In the genomic region with DNA sequence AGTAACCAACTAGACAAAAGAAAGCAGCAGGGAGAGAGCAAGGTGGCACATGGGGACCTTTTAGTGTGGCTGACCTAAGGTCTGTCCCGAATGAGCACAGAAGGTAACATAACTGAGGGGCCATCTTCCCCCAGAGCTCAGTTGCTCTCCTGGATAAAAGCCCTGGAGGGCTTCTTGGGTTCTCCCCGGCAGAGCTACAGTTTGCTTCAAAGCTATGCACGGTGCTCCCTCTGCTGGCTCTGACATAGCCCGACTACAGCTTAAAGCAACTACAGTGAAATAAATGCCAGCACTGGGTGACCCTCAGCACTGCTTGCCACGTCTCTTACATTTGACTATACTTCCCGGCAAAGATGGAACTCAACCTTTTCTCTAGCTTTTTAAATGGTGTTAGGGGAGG, we compare ENCODE assay signal across 9 mouse cellular contexts. TPM values are rescaled to one million over a fixed set of nuclear protein-coding genes. Genes with fewer than 3 reads are reported as not detected.
A peak's percentile ranks its signal among the peaks of the same experiment; 100 is the strongest.
DNase-seq lines count a peak whose midpoint lies in the region; ATAC-seq and TF ChIP-seq lines count a peak whose summit lies in the region.
"Had no signal": no experiment of that assay in that cellular context is flagged by ENCODE, and none has a peak within 500 bp of the region (broad histone marks: within the 10 kb centered on the region; RNA-seq: fewer than 3 reads in every experiment).

No protein-coding gene starts in this region.

- ATAC-seq in embryonic facial prominence, embryonic 12.5 days (ENCODE audit: insufficient number of reproducible peaks, insufficient read depth, low FRiP score, low TSS enrichment), result 0 out of 2 replicates have a peak, but pooled peaks have one; percentile 41
- peak; percentile 75 to 82 for ATAC-seq in hematopoietic stem cell, adult 5-6 weeks (replicated peaks in 1 of 2; ENCODE audit: insufficient read depth in 1 of 2, low FRiP score in 2 of 2, low TSS enrichment in 1 of 2, low read depth in 1 of 2, poor library complexity in 2 of 2, severe bottlenecking in 2 of 2)

- peak; percentile 33 for DNase-seq in ES-E14 (ENCODE audit: low read depth, low spot score)
- peak; percentile 54 for DNase-seq in adrenal gland, postnatal 14 days
- peak; percentile 51 for DNase-seq in layer of hippocampus, adult 9-11 months
- peak; percentile 63 for DNase-seq in lung, postnatal 14 days
- DNase-seq in right cerebral cortex, postnatal 10 days (ENCODE audit: low spot score in 2 of 2), result peak; percentile 79 to 81
- DNase-seq in spleen, adult 12 weeks (ENCODE audit: low spot score), result no peak

- no peak overlapping the region for H3K27ac ChIP-seq in ES-E14 (ENCODE audit: insufficient read depth, low read depth, low read length, poor library complexity, severe bottlenecking)
- H3K27ac ChIP-seq in embryonic facial prominence, embryonic 12.5 days, result no peak overlapping the region
- H3K27ac ChIP-seq: limb, embryonic 15.5 days had no signal

- no peaks in the 10 kb centered on the region for H3K36me3 ChIP-seq in ES-E14 (ENCODE audit: control insufficient read depth, insufficient read depth, low read length, poor library complexity, severe bottlenecking)
- no peaks in the 10 kb centered on the region for H3K36me3 ChIP-seq in embryonic facial prominence, embryonic 12.5 days
- H3K36me3 ChIP-seq: limb, embryonic 15.5 days had no signal

- H3K27me3 ChIP-seq in embryonic facial prominence, embryonic 12.5 days, result no peaks in the 10 kb centered on the region
- H3K27me3 ChIP-seq: limb, embryonic 15.5 days had no signal

- no peaks in the 10 kb centered on the region for H3K9me3 ChIP-seq in ES-E14 (ENCODE audit: control insufficient read depth, insufficient read depth, low read depth, low read length)
- H3K9me3 ChIP-seq in embryonic facial prominence, embryonic 12.5 days, result no peaks in the 10 kb centered on the region
- H3K9me3 ChIP-seq: limb, embryonic 15.5 days had no signal

- H3K4me3 ChIP-seq in ES-E14 (ENCODE audit: insufficient read depth in 1 of 2, low read depth in 1 of 2, low read length in 2 of 2, poor library complexity in 1 of 2, severe bottlenecking in 1 of 2), result no peak overlapping the region
- H3K4me3 ChIP-seq in embryonic facial prominence, embryonic 12.5 days, result no peak overlapping the region
- H3K4me3 ChIP-seq: limb, embryonic 15.5 days had no signal

- no peak overlapping the region for H3K9ac ChIP-seq in ES-E14 (ENCODE audit: insufficient read depth, low read depth, low read length, poor library complexity, severe bottlenecking)
- H3K9ac ChIP-seq in embryonic facial prominence, embryonic 12.5 days, result no peak overlapping the region
- H3K9ac ChIP-seq: limb, embryonic 15.5 days had no signal

- 4% methylated on average over 6 of the region's 6 CpGs for WGBS in embryonic facial prominence, embryonic 12.5 days

- no peaks in the 10 kb centered on the region for H3K4me1 ChIP-seq in ES-E14 (ENCODE audit: control insufficient read depth in 2 of 2, insufficient read depth in 2 of 2, low read length in 2 of 2, poor library complexity in 1 of 2)
- H3K4me1 ChIP-seq in embryonic facial prominence, embryonic 12.5 days, result no peaks in the 10 kb centered on the region

- in situ Hi-C loops in ES-E14 (cut with MboI; ENCODE audit: low sequenced_read_pairs in 2 of 2, unreplicated experiment in 2 of 2), result no loop called here

- H3K4me2 ChIP-seq in embryonic facial prominence, embryonic 12.5 days (replicated peaks), result no peak overlapping the region
- H3K4me2 ChIP-seq: limb, embryonic 15.5 days had no signal

TF ChIP-seq in ES-E14, 5 proteins besides CTCF, POLR2A, EP300 and RAD21:
- TF ChIP-seq ZNF384 (IDR thresholded peaks at IDR 0.05; ENCODE audit: low read depth, low read length), result no peak
- no peak for TF ChIP-seq MAFK (IDR thresholded peaks at IDR 0.05; ENCODE audit: insufficient read depth, low read depth, low read length)
- no peak for TF ChIP-seq CHD2 (IDR thresholded peaks at IDR 0.05; ENCODE audit: low read depth, low read length)

RNA-seq across cellular contexts. Expression of gene Vamp9, which starts 6.0 kb away (rescaled TPM):
- not detected in 2 replicates for total RNA-seq in ES-E14 (2012; rRNA removed)
- total RNA-seq in adrenal gland, postnatal 14 days (2021), result 1.8 TPM in 1 of 2 replicates, not detected in the other
- 0.36 TPM in 1 of 2 replicates, not detected in the other for polyA plus RNA-seq in embryonic facial prominence, embryonic 12.5 days (2016; fragmentation: Nextera tagmentation; extraction: Ambion mirVana)
- not detected in 2 replicates for total RNA-seq in hematopoietic stem cell, adult 5-6 weeks (2017)
